Mouse (Mus musculus) heart, adult 2 months (tissue): Measurements from ENCODE around the gene Podxl2.

Source experiments
- CTCF ChIP-seq: fragments of 200-600 bp; IDR thresholded peaks from 2 replicates; pipeline ENCODE4 v1.8.1; 2022; ENCODE audit warnings: antibody characterized with exemption, mild to moderate bottlenecking, moderate library complexity
- EP300 ChIP-seq: fragments of 200-500 bp; IDR thresholded peaks from 2 replicates; pipeline ENCODE4 v1.6.1; 2011; ENCODE audit warnings: low read depth, low read length, control low read depth; ENCODE audit not compliant: insufficient read depth
- POLR2A ChIP-seq: fragments of 200-500 bp; IDR thresholded peaks from 2 replicates; pipeline ENCODE4 v1.6.1; 2011; ENCODE audit warnings: mild to moderate bottlenecking, low read depth, low read length, control low read depth; ENCODE audit not compliant: insufficient read depth

DNA sequence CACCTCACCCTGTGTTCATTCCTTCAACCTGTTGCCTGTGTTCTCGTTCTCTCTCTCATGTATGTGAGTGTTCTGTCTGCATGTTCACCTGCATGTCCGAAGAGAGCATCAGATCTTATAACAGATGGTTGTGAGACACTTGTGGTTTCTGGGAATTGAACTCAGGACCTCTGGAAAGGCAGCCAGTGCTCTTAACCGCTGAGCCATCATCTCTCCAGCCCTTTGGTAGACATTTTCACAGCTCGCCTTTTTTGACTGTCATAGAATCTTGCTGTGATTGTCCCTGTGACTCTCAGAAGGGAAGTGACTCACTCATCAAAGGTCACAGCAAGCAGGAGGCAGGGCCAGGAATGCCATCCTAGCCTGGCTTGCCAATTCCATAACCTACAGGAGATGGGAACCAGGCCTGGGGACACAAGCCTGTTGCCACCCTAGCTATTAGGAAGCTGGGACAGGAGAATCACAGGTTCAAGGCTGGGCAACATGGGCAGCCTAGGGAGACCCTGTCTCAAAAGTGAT, 29.7 kb upstream of the Podxl2 start:
- TF ChIP-seq POLR2A (no peak), CTCF (no peak), EP300 (no peak)
